Mouse (Mus musculus) heart, postnatal 14 days (tissue): ENCODE results near the gene Pink1. TPM values are rescaled to one million over a fixed set of nuclear protein-coding genes. Genes with fewer than 3 reads are reported as not detected.

Source experiments
- DNase-seq, 2 experiments: peaks; one replicate each; pipeline ENCODE4 v3.0.0; 2021 to 2022
- intact Hi-C: fragments of 180-260 bp; cut with DNase I; formaldehyde crosslinking; loops from one replicate; pipeline ENCODE4 v1.15.1; 2025
- long read RNA-seq, 2 experiments: library from polyadenylated mRNA; stranded (forward); transcript quantifications; one replicate each; pipeline ENCODE4 v2.0.0; 2021
- total RNA-seq, 2 experiments: library from RNA; stranded (reverse); gene quantifications; 2 replicates each; pipeline ENCODE4 v1.2.3; 2021

Pink1 gene
- total RNA-seq, result 100 to 1,000 TPM; 367 to 392 TPM
- long read RNA-seq, experiment 1, transcript Pink1-201 (8 exons, 2,375 nt), result major isoform, 321 of 1,221 reads
- long read RNA-seq, experiment 1, partial matches to known transcripts, result 848 of 1,221 reads
- long read RNA-seq, experiment 1, other reads (novel, unspliced or antisense), result 49 of 1,221 reads
- long read RNA-seq, experiment 2, transcript Pink1-201 (8 exons, 2,375 nt), result major isoform, 263 of 1,030 reads
- long read RNA-seq, experiment 2, partial matches to known transcripts, result 721 of 1,030 reads
- long read RNA-seq, experiment 2, other reads (novel, unspliced or antisense), result 45 of 1,030 reads

DNA sequence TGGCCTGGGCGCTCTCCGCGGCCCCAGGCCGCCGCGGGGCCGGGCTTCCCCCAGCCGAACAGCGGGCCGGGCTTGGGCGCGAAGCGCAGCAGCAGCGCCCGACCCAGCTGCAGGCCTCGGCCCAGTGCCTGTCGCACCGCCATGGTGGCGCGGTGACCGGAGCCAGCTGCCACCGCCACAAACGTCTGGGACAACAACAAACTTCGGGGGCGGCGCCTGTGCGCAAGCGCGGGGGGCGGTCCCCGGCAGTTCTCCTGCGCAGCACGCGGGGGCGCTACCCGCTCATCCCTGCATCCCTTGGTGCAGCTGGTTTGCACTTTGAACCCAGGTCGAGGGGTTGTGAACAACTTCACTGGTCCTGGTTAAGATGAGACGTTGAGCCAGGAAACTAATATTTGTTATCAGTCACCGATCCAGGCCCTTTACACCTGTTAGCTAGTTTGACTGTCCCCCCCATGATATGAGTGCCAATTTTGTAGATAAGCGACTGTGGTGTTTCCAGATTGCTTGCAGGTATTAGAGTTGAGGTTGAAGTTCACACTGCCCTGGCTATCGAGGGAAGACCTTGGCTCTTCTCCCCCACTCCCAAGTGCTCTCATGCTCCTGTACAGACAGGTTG, at the start of gene Pink1:
Pink1 (minus strand) TSS at position 231 of the 619 bp plus-strand sequence.
- peak; percentile 95 to 96 for DNase-seq
- intact Hi-C loops, result loop anchor here (2.0 kb wide), 1 partner anchor 53 kb away; no protein-coding TSS in a partner anchor

DNA sequence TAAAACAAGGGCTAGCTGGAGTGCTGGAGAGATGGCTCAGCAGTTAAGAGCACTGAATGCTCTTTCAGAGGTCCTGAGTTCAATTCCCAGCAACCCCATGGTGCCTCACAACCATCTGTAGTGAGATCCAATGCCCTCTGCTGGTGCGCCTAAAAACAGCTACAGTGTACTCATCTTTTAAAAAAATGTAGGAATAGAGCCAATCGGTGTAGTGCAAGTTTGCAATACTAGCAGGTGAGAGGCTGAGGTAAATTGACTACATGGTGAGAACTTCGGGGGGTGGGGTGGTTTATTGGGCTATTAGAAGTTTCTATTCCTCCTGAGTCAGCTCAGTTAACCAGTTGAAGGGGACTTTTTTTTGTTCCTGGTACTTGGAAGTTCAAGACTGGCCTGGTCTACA, 49.0 kb upstream of the Pink1 start:
- intact Hi-C loops, result no loop called here
- DNase-seq, result no peak

DNA sequence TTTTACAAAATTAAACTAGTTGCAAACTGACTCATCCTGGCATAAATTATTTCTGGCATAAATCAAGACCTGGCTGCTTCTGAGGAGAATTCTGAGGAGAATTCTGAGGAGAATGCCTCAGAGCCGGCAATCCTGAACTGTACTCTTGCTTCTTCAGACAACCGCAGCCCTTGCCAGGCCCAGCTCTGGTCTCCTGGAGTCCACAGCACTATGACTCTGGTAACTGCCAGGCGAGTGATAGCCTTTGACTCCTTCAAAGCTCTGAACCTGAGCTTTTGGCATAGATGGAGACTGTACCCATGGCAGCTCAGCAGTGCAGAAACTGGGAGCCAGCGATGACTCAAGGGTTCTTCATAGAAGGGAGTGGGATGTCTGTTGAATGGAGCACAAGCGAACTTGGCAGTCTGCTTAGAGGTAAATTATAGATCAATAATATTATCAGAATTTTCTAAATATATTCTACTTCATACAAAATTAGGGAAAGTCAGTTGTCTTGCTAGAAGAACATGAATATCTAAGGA, 44.9 kb upstream of the Pink1 start:
- intact Hi-C loops, result no loop called here
- no peak for DNase-seq

DNA sequence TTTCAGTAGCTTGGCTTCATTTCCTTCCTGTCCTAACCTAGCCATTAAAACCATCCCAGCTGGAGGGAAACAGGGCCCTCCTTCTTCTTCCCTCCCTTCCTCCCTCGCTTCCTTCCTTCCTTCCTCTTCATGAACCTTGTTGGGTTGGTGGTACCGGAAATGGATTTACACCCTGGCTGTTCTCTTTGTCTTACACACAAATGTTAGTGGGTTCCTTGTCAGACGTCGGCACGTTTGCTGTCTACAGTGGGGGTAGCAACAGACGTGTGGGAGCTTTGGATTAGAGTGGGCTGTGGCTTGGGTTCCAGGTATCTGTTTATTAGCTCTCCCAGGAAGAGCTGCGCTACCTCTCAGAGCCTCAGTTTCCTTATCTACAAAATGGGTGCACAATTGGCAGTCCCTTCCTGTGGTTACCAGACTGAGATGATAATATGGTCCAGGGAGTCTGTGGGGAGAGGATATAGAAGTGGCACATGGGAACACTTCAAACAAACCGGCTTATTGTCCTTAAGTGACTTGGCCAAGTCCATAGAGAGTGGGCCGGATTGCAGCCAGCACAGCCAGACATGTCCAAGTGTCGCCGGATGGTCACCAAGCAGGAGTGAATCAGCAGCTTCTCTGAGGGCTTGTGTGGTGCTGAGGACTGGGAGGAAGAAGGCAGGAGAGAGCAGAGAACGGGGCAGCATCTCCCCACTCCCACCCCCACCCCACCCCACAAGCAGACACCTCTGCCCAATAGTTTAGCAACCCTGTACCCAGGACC, 42.6 kb upstream of the Pink1 start:
- intact Hi-C loops, result no loop called here
- DNase-seq, result peak in 1 of 2 experiments; percentile 11

DNA sequence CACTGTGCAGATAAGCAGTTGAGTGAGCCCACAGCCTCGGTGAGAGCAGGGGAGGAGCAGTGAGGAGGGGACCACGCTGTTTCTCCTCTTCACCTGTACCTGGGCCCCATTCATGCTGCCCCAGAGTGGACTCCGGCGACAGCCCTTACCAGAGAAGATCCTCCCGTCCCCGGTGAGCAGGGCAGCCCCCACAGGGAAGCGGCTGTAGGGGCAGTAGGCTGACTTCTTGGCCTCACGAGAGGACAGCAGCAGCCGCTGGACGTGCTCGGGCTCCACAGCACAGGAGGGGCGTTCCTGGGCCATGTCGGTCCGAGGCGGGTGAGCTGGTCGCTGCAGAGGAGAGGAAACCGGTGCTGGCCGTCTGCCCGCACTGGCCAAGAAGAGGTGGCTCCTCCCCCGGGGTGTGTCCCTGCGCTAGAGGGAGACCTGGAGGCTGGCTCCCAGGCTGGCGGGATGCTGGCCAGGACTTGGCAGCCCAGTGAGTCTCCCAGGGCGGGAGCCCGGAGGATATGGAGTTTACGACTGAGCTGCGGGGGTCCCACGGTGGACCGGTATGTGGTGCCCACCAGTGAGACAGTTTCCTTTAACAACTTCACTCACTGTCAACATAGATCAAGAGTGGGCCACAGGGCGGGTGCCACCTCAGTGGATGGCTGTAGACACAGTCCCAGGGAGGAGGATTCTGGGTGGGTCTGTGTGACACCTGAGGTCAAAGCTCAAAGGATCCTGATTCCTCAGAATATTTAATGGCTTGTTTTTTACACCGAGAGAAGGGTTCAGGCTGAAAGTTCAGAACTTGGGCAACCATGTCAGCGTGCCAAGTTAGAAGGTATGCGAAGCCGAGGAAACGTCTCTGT, 41.8 kb upstream of the Pink1 start, which contains the start of gene Cda:
Cda (minus strand) TSS at position 352 of the 857 bp plus-strand sequence.
- intact Hi-C loops, result no loop called here

GRCm38 (mm10) chr4:138366561-138366960, 40.5 kb upstream of the Pink1 start:
- intact Hi-C loops, result no loop called here
- DNase-seq, result no peak

More for the DNA sequence above, 41.8 kb upstream of the Pink1 start, which contains the start of gene Cda:
- DNase-seq, result peak; percentile 84 to 87

- intact Hi-C loops, result no loop called here
Observed at GRCm38 (mm10) chr4:138363511-138363910, 37.4 kb upstream of the Pink1 start.

DNA sequence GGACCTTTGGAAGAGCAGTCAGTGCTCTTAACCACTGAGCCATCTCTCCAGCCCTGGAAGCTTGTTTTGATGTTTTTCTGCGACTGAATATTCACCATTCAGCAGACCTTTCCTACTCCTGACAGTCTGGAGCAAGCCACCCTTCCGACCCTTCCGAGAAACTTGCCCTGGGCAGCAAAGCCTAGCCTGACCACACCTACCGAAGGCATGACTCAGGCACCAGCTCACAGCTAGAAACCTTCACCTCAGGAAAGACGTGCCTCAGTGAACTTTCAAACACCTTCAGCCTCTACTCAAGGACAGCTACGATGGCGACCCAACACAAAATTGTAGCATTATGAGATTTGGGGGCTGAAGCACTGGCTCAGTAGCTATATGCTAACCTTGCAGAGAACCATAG, 36.8 kb upstream of the Pink1 start:
- no peak for DNase-seq
- intact Hi-C loops, result no loop called here

More at GRCm38 (mm10) chr4:138363511-138363910, 37.4 kb upstream of the Pink1 start:
- no peak for DNase-seq

GRCm38 (mm10) chr4:138361370-138361821, 35.3 kb upstream of the Pink1 start:
- DNase-seq, result no peak
- intact Hi-C loops, result no loop called here

- intact Hi-C loops, result no loop called here
Observed at GRCm38 (mm10) chr4:138358176-138358575, 32.1 kb upstream of the Pink1 start.

DNA sequence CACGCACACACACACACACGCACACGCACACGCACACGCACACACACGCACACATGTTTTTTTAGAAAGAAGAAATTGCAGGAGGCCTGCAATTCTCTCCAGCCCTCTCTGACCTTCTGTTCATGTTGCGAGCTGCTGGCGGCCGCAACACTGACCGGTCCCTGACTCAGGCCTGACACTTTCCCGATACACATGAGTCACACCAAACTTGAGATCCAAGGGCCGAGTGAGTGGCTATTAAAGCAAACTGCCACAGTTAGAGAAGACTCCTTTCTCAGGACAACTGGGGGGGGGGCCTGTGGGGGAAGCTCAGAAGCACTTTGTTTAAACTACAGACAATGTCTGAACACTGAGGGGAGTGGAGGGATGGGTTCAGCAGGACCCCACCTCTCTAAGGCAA, 30.4 kb upstream of the Pink1 start:
- DNase-seq, result no peak
- intact Hi-C loops, result no loop called here

More at GRCm38 (mm10) chr4:138358176-138358575, 32.1 kb upstream of the Pink1 start:
- no peak for DNase-seq

DNA sequence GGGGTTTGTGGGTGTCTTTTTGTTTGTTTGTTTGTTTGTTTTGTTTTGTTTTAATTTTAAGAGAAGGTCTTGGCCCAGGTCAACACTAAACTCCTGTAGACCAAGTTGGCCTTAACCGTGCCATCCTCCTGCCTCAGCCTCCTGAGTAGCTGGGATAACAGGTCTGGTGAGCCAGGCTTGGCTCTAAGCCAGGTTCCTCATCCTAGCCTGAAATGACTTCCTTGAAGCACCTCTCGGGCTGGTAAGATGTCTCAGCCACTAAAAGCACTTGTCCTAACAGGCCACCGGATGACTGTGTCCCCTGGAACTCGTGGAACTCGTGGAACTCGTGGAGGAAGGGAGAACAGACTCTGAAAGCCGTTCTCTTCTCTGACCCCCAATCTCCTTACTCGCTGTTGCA, 30.0 kb upstream of the Pink1 start:
- intact Hi-C loops, result no loop called here
- DNase-seq, result no peak

GRCm38 (mm10) chr4:138355496-138355895, 29.4 kb upstream of the Pink1 start:
- intact Hi-C loops, result no loop called here
- no peak for DNase-seq

- intact Hi-C loops, result no loop called here
- DNase-seq, result no peak
Observed at GRCm38 (mm10) chr4:138353438-138354171, 27.5 kb upstream of the Pink1 start.

GRCm38 (mm10) chr4:138352692-138353091, 26.6 kb upstream of the Pink1 start:
- intact Hi-C loops, result no loop called here
- no peak for DNase-seq

DNA sequence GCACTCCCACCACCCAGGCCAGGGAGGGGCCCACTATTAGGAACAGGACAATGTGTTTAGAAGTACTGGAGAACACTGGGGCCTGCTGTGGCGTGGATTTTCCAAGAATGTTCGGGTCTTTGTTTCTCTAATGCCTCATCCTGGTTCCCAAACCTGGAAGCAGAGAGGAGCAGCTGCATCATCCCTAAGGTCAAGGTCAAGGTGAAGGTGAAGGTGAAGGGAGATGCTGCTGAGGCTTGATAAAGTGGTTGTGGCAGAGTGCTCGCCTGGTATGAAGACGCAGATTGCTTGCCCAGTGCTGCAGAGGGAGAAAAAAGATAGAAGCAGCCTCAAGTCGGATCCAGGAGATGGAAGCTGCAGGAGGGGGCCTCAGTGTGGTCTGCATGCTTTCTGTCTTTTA, 25.7 kb upstream of the Pink1 start:
- DNase-seq, result no peak
- intact Hi-C loops, result no loop called here

- intact Hi-C loops, result no loop called here
- no peak for DNase-seq
Observed at GRCm38 (mm10) chr4:138348716-138349115, 22.6 kb upstream of the Pink1 start.

- intact Hi-C loops, result no loop called here
- no peak for DNase-seq
Observed at GRCm38 (mm10) chr4:138347280-138347679, 21.2 kb upstream of the Pink1 start.

DNA sequence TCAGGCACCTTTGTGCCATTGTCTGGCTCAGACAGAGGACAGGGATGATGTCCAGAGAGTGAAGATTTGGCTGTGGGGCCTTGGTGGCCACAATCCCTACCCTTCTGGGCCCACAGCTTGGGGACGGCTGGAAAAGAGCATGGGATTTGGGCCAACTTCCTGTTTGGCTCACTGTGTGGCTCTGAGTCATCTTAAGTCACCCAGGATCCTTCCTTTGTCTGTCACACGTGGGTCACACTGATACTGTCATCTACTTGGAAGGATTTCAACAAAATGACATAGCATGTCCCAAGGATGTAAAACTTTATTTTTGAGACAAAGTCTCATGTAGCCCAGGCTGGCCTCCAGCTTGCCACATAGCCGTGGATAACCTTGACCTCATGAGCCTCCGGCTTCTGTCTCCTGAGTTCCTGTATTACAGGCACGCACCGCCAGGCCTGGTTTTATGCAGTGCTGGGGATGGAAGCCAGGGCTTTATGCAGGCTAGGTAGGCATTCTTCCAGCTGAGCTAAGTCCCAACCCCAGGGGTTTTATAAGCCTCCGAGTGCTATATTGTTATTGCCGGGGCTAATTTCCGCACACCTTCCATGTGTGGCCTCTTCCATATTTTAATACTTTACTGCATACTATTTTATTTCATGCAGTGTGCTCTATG, 18.9 kb upstream of the Pink1 start:
- peak; percentile 31 to 53 for DNase-seq
- intact Hi-C loops, result no loop called here
